Mouse (Mus musculus) right cerebral cortex, adult 18-20 months (tissue): ENCODE results near the gene Mrnip.
"Not testable (repeated sequence)": the region's sequence is repeated elsewhere in the genome, so short reads cannot be mapped to it uniquely, and the experiment has no call there.

Source experiments
- DNase-seq: peaks from one replicate; pipeline ENCODE4 v3.0.0; 2022; ENCODE audit warnings: mixed read lengths

Gene Mrnip

GRCm38 (mm10) chr11:50174111-50174729, at the start of gene Mrnip:
Mrnip (plus strand) TSS chr11:50174444.
- not testable (repeated sequence) for DNase-seq

- DNase-seq, result no peak
Measured at GRCm38 (mm10) chr11:50127781-50128180, 46.5 kb upstream of the Mrnip start.

GRCm38 (mm10) chr11:50130811-50131766, 43.2 kb upstream of the Mrnip start, which contains the start of gene Tbc1d9b:
Tbc1d9b (plus strand) TSS chr11:50131396.
- DNase-seq, result peak; percentile 86

- no peak for DNase-seq
Measured at GRCm38 (mm10) chr11:50131801-50132201, 42.4 kb upstream of the Mrnip start.

- DNase-seq, result no peak
Measured at GRCm38 (mm10) chr11:50132265-50132664, 42.0 kb upstream of the Mrnip start.

GRCm38 (mm10) chr11:50134136-50134859, 39.9 kb upstream of the Mrnip start:
- no peak for DNase-seq

- DNase-seq, result no peak
Measured at GRCm38 (mm10) chr11:50138206-50138822, 35.9 kb upstream of the Mrnip start.

GRCm38 (mm10) chr11:50139571-50139970, 34.7 kb upstream of the Mrnip start:
- DNase-seq, result no peak

GRCm38 (mm10) chr11:50145529-50145928, 28.7 kb upstream of the Mrnip start:
- DNase-seq, result no peak

GRCm38 (mm10) chr11:50146121-50146520, 28.1 kb upstream of the Mrnip start:
- no peak for DNase-seq

GRCm38 (mm10) chr11:50147267-50147957, 26.8 kb upstream of the Mrnip start:
- DNase-seq, result no peak

- DNase-seq, result no peak
Measured at GRCm38 (mm10) chr11:50147958-50148476, 26.2 kb upstream of the Mrnip start.

GRCm38 (mm10) chr11:50149200-50149599, 25.0 kb upstream of the Mrnip start:
- DNase-seq, result no peak

GRCm38 (mm10) chr11:50149603-50150150, 24.6 kb upstream of the Mrnip start:
- DNase-seq, result no peak

- DNase-seq, result no peak
Measured at GRCm38 (mm10) chr11:50151374-50151773, 22.9 kb upstream of the Mrnip start.

- no peak for DNase-seq
Measured at GRCm38 (mm10) chr11:50154166-50154565, 20.1 kb upstream of the Mrnip start.

GRCm38 (mm10) chr11:50154777-50155520, 19.3 kb upstream of the Mrnip start:
- DNase-seq, result peak; percentile 43

- DNase-seq, result no peak
Measured at GRCm38 (mm10) chr11:50155785-50156184, 18.5 kb upstream of the Mrnip start.

GRCm38 (mm10) chr11:50156725-50157258, 17.5 kb upstream of the Mrnip start:
- DNase-seq, result no peak

GRCm38 (mm10) chr11:50158346-50158745, 15.9 kb upstream of the Mrnip start:
- DNase-seq, result no peak

GRCm38 (mm10) chr11:50159347-50159746, 14.9 kb upstream of the Mrnip start:
- no peak for DNase-seq
